Mouse (Mus musculus) embryonic facial prominence, embryonic 12.5 days (tissue): ENCODE data around the gene Olfr1205. TPM values are rescaled to one million over a fixed set of nuclear protein-coding genes. Genes with fewer than 3 reads are reported as not detected.

Experiments used
- ATAC-seq: fragments of 200-750 bp; cut with Nextera tagmentation; 2 replicates; pipeline ENCODE4 v1.8.0; 2017; ENCODE audit not compliant: insufficient number of reproducible peaks, insufficient read depth, low FRiP score, low TSS enrichment
- H3K27ac ChIP-seq: fragments of 300-500 bp; sonication (generic); 2 replicates; pipeline ENCODE4 v1.5.1; 2016; ENCODE audit warnings: mild to moderate bottlenecking
- H3K27me3 ChIP-seq: fragments of 300-500 bp; sonication (generic); 2 replicates; pipeline ENCODE4 v1.6.1; 2016; ENCODE audit warnings: mild to moderate bottlenecking, moderate library complexity
- H3K36me3 ChIP-seq: fragments of 300-500 bp; sonication (generic); 2 replicates; pipeline ENCODE4 v1.6.1; 2016; ENCODE audit warnings: mild to moderate bottlenecking
- H3K4me1 ChIP-seq: fragments of 300-500 bp; sonication (generic); 2 replicates; pipeline ENCODE4 v1.6.1; 2016
- H3K4me2 ChIP-seq: fragments of 300-500 bp; sonication (generic); replicated peaks from 2 replicates; pipeline ENCODE4 v1.6.1; 2016; ENCODE audit warnings: mild to moderate bottlenecking, moderate library complexity
- H3K4me3 ChIP-seq: fragments of 300-500 bp; sonication (generic); 2 replicates; pipeline ENCODE4 v1.5.1; 2016; ENCODE audit warnings: mild to moderate bottlenecking
- H3K9ac ChIP-seq: fragments of 300-500 bp; sonication (generic); 2 replicates; pipeline ENCODE4 v1.6.1; 2016; ENCODE audit warnings: mild to moderate bottlenecking, moderate library complexity
- H3K9me3 ChIP-seq: fragments of 300-500 bp; sonication (generic); 2 replicates; pipeline ENCODE4 v1.6.1; 2016; ENCODE audit warnings: mild to moderate bottlenecking, moderate library complexity
- WGBS: fragments of 180-500 bp; shearing (Covaris S2); methylation state at CpG from one replicate; pipeline ENCODE4 v1.1.7; 2016; 5-methylcytosine and 5-hydroxymethylcytosine counted together
- polyA plus RNA-seq: library from polyadenylated mRNA; unstranded; fragments of >200 nt; fragmentation: Nextera tagmentation; extraction: Ambion mirVana; gene quantifications from 2 replicates; pipeline ENCODE4 v1.2.1, GENCODE M21; 2016

Gene Olfr1205
- not detected in 2 replicates for polyA plus RNA-seq

GRCm38 (mm10) chr2:88829437-88829836 lies at the start of gene Olfr1205:
Gene Olfr1205 (plus strand): TSS chr2:88829737.
- 86% methylated on average over 2 of the region's 2 CpGs for WGBS
- H3K36me3 ChIP-seq: no peaks in the 10 kb centered on the region
- H3K27ac ChIP-seq: no peak within 1 kb of the TSS
- ATAC-seq: no peak
- no peaks in the 10 kb centered on the region for H3K9me3 ChIP-seq
- no peak within 1 kb of the TSS for H3K4me2 ChIP-seq
- no peaks in the 10 kb centered on the region for H3K4me1 ChIP-seq
- H3K27me3 ChIP-seq: no peaks in the 10 kb centered on the region
- H3K9ac ChIP-seq: no peak within 1 kb of the TSS
- H3K4me3 ChIP-seq: no peak within 1 kb of the TSS

DNA sequence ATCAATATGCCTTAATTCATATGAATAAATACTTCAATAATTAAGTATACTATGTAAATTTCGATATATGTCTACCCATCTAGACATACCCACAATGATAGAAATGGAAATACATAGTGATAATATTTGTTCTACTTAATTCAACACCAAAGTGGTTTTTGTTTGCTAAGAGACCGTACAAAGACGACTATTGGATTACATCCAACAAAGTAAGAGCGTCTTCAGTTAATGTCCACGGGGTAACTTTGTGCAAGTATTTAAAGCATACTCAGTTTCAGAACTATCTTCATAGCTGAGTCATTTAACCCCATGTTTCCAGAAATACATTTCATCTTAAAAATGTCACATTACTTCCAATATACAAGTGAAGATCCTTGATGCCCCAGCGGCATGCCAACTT lies 36.8 kb upstream of the Olfr1205 start, which contains the start of gene Olfr1201:
Olfr1201 (plus strand) TSS at position 301 of the 400 bp plus-strand sequence.
- H3K9me3 ChIP-seq: no peaks in the 10 kb centered on the region
- no peak within 1 kb of the TSS for H3K4me2 ChIP-seq
- H3K27ac ChIP-seq: no peak within 1 kb of the TSS
- H3K4me3 ChIP-seq: no peak within 1 kb of the TSS
- H3K27me3 ChIP-seq: no peaks in the 10 kb centered on the region
- H3K4me1 ChIP-seq: no peaks in the 10 kb centered on the region
- H3K36me3 ChIP-seq: no peaks in the 10 kb centered on the region
- WGBS: 84% methylated on average over 6 of the region's 6 CpGs
- H3K9ac ChIP-seq: no peak within 1 kb of the TSS
- no peak for ATAC-seq

DNA sequence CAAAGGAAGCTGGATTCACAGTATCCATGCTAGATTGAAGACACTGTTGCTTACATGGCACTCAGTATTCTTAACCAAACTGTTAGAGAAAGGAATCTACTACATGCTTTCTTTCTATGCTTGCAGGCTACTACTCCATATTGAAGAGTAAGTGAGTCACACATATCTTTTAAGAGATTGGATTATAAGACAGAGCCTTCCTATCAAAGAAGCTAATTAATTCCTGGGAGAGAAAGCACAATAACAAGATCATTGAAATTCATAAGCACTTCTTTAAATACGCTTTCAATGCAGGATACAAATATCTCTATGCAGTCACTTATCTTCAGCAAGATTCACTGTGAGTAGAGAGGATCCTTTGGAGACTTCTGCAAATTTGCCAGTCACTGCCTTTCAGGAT lies 15.3 kb upstream of the Olfr1205 start, which contains the start of gene Olfr1202:
Olfr1202 (plus strand) TSS at position 301 of the 400 bp plus-strand sequence.
- no peaks in the 10 kb centered on the region for H3K4me1 ChIP-seq
- no peak within 1 kb of the TSS for H3K27ac ChIP-seq
- ATAC-seq: no peak
- H3K36me3 ChIP-seq: no peaks in the 10 kb centered on the region
- H3K4me3 ChIP-seq: no peak within 1 kb of the TSS
- H3K9ac ChIP-seq: no peak within 1 kb of the TSS
- H3K9me3 ChIP-seq: no peaks in the 10 kb centered on the region
- no peak within 1 kb of the TSS for H3K4me2 ChIP-seq
- no peaks in the 10 kb centered on the region for H3K27me3 ChIP-seq
- WGBS: 76% methylated on average over 1 of the region's 1 CpGs

- Histone ChIP-seq H3K36me3 (no peaks in the 10 kb centered on the region), H3K4me2 (no peak overlapping the region), H3K27ac (no peak overlapping the region), H3K9me3 (no peaks in the 10 kb centered on the region), H3K9ac (no peak overlapping the region), H3K27me3 (no peaks in the 10 kb centered on the region), H3K4me1 (no peaks in the 10 kb centered on the region), H3K4me3 (no peak overlapping the region)
- WGBS: 68% methylated on average over 2 of the region's 2 CpGs
- ATAC-seq: no peak
These were observed 8.9 kb downstream of the Olfr1205 start for GRCm38 (mm10) chr2:88838477-88838876.

- no peaks in the 10 kb centered on the region for H3K36me3 ChIP-seq
- no peak within 1 kb of the TSS for H3K4me3 ChIP-seq
- no peaks in the 10 kb centered on the region for H3K4me1 ChIP-seq
- H3K4me2 ChIP-seq: no peak within 1 kb of the TSS
- WGBS: 88% methylated on average over 1 of the region's 1 CpGs
- no peak within 1 kb of the TSS for H3K27ac ChIP-seq
- no peak for ATAC-seq
- no peaks in the 10 kb centered on the region for H3K9me3 ChIP-seq
- H3K9ac ChIP-seq: no peak within 1 kb of the TSS
- H3K27me3 ChIP-seq: no peaks in the 10 kb centered on the region
These were observed 19.5 kb downstream of the Olfr1205 start, which contains the start of gene Olfr1204 for GRCm38 (mm10) chr2:88848992-88849391. Gene Olfr1204 (plus strand): TSS chr2:88849292.

- H3K9ac ChIP-seq: no peak within 1 kb of the TSS
- H3K4me1 ChIP-seq: no peaks in the 10 kb centered on the region
- no peak for ATAC-seq
- H3K27me3 ChIP-seq: no peaks in the 10 kb centered on the region
- 83% methylated on average over 2 of the region's 2 CpGs for WGBS
- H3K4me2 ChIP-seq: no peak within 1 kb of the TSS
- no peaks in the 10 kb centered on the region for H3K9me3 ChIP-seq
- H3K27ac ChIP-seq: no peak within 1 kb of the TSS
- H3K36me3 ChIP-seq: no peaks in the 10 kb centered on the region
- H3K4me3 ChIP-seq: no peak within 1 kb of the TSS
These were observed 33.4 kb downstream of the Olfr1205 start, which contains the start of gene Olfr1206 for GRCm38 (mm10) chr2:88862931-88863330. Gene Olfr1206 (plus strand): TSS chr2:88863231.

Other genes starting within 250 kb of the Olfr1205 start
- not detected in 2 replicates for gene Olfr1189, start 243.3 kb upstream of the Olfr1205 start, polyA plus RNA-seq
- gene Olfr1191-ps1, start 189.2 kb upstream of the Olfr1205 start, polyA plus RNA-seq: not detected in 2 replicates
- not detected in 2 replicates for gene Olfr1192-ps1, start 181.2 kb upstream of the Olfr1205 start, polyA plus RNA-seq
- not detected in 2 replicates for gene Olfr1193, start 154.1 kb upstream of the Olfr1205 start, polyA plus RNA-seq
- gene Olfr1195, start 140.6 kb upstream of the Olfr1205 start, polyA plus RNA-seq: not detected in 2 replicates
- gene Olfr1196, start 125.1 kb upstream of the Olfr1205 start, polyA plus RNA-seq: not detected in 2 replicates
- not detected in 2 replicates for gene Olfr1197, start 97.4 kb upstream of the Olfr1205 start, polyA plus RNA-seq
- gene Olfr1198, start 78.4 kb upstream of the Olfr1205 start, polyA plus RNA-seq: not detected in 2 replicates
- not detected in 2 replicates for gene Olfr1199, start 69.3 kb upstream of the Olfr1205 start, polyA plus RNA-seq
- gene Olfr1200, start 59.2 kb upstream of the Olfr1205 start, polyA plus RNA-seq: not detected in 2 replicates
- gene Olfr1201, start 36.7 kb upstream of the Olfr1205 start, polyA plus RNA-seq: not detected in 2 replicates
- 0.04 TPM in 1 of 2 replicates, not detected in the other for gene Olfr1202, start 15.2 kb upstream of the Olfr1205 start, polyA plus RNA-seq
- not detected in 2 replicates for gene Olfr1204, start 19.6 kb downstream of the Olfr1205 start, polyA plus RNA-seq
- gene Olfr1206, start 33.5 kb downstream of the Olfr1205 start, polyA plus RNA-seq: not detected in 2 replicates
- gene Olfr1208, start 72.6 kb downstream of the Olfr1205 start, polyA plus RNA-seq: not detected in 2 replicates
- not detected in 2 replicates for gene Olfr1209, start 85.4 kb downstream of the Olfr1205 start, polyA plus RNA-seq
- not detected in 2 replicates for gene Olfr1211, start 108.4 kb downstream of the Olfr1205 start, polyA plus RNA-seq
- not detected in 2 replicates for gene Olfr1212, start 124.2 kb downstream of the Olfr1205 start, polyA plus RNA-seq
- not detected in 2 replicates for gene Gm13762, start 150.5 kb downstream of the Olfr1205 start, polyA plus RNA-seq
- not detected in 2 replicates for gene Olfr1214, start 162.9 kb downstream of the Olfr1205 start, polyA plus RNA-seq
- gene Olfr1215, start 177.2 kb downstream of the Olfr1205 start, polyA plus RNA-seq: not detected in 2 replicates
- not detected in 2 replicates for gene Olfr1216, start 188.6 kb downstream of the Olfr1205 start, polyA plus RNA-seq
- gene Olfr1217, start 202.3 kb downstream of the Olfr1205 start, polyA plus RNA-seq: not detected in 2 replicates
- not detected in 2 replicates for gene Olfr1218, start 231.4 kb downstream of the Olfr1205 start, polyA plus RNA-seq